Mouse (Mus musculus) embryonic facial prominence, embryonic 13.5 days (tissue): Measurements from ENCODE around the gene Smox. TPM values are rescaled to one million over a fixed set of nuclear protein-coding genes. Genes with fewer than 3 reads are reported as not detected.
A peak's percentile ranks its signal among the peaks of the same experiment; 100 is the strongest.

Experiments used
- ATAC-seq: fragments of 200-750 bp; cut with Nextera tagmentation; 2 replicates; pipeline ENCODE4 v1.8.0; 2017; ENCODE audit warnings: low read depth; ENCODE audit not compliant: insufficient number of reproducible peaks, insufficient read depth, low FRiP score, low TSS enrichment
- H3K27ac ChIP-seq: fragments of 300-500 bp; sonication (generic); 2 replicates; pipeline ENCODE4 v1.5.1; 2015; ENCODE audit warnings: moderate library complexity, mild to moderate bottlenecking, inconsistent platforms
- H3K27me3 ChIP-seq: fragments of 300-500 bp; sonication (generic); 2 replicates; pipeline ENCODE4 v1.6.1; 2015; ENCODE audit warnings: mild to moderate bottlenecking, inconsistent platforms
- H3K36me3 ChIP-seq: fragments of 300-500 bp; sonication (generic); 2 replicates; pipeline ENCODE4 v1.6.1; 2015; ENCODE audit warnings: mild to moderate bottlenecking, inconsistent platforms
- H3K4me1 ChIP-seq: fragments of 300-500 bp; sonication (generic); 2 replicates; pipeline ENCODE4 v1.6.1; 2015; ENCODE audit warnings: inconsistent platforms
- H3K4me2 ChIP-seq: fragments of 300-500 bp; sonication (generic); 2 replicates; pipeline ENCODE4 v1.6.1; 2015; ENCODE audit warnings: moderate library complexity, mild to moderate bottlenecking, inconsistent platforms
- H3K4me3 ChIP-seq: fragments of 300-500 bp; sonication (generic); 2 replicates; pipeline ENCODE4 v1.5.1; 2015; ENCODE audit warnings: mild to moderate bottlenecking, inconsistent platforms
- H3K9ac ChIP-seq: fragments of 300-500 bp; sonication (generic); 2 replicates; pipeline ENCODE4 v1.6.1; 2015; ENCODE audit warnings: mild to moderate bottlenecking, inconsistent platforms
- H3K9me3 ChIP-seq: fragments of 300-500 bp; sonication (generic); 2 replicates; pipeline ENCODE4 v1.6.1; 2016; ENCODE audit warnings: inconsistent platforms
- WGBS: fragments of 180-500 bp; shearing (Covaris S2); methylation state at CpG from one replicate; pipeline ENCODE4 v1.1.7; 2015; ENCODE audit warnings: mixed read lengths; 5-methylcytosine and 5-hydroxymethylcytosine counted together
- polyA plus RNA-seq: library from polyadenylated mRNA; unstranded; fragments of >200 nt; fragmentation: Nextera tagmentation; extraction: Ambion mirVana; gene quantifications from 2 replicates; pipeline ENCODE4 v1.2.1, GENCODE M21; 2015

Smox gene
- polyA plus RNA-seq, 1 experiment from 2014 or later, result 57.2 TPM

DNA sequence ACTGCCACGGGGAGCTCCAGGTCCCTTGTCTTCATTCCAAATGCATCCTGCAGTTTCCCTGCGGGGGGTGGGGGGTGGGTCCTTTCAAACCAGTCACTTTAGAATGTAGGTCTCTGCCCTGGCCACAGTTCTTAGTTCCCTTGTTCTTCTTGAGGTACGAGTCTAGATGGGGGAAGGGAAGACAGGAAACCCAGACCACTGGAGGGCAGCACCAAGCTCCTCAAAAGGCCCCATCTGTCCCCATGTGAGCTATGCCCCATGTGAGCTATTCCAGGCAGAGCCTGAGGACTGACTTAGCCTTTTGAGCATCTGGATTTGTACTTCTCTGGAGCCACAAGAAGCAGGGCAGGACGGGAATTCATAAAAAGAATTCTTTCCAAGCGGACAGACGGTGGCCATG lies 51.2 kb downstream of the Smox start:
- Histone ChIP-seq H3K36me3 (no peaks in the 10 kb centered on the region), H3K9ac (no peak overlapping the region), H3K4me2 (no peak overlapping the region), H3K4me3 (no peak overlapping the region), H3K27ac (no peak overlapping the region), H3K4me1 (peaks cover 18% of the 10 kb centered on the region), H3K27me3 (peaks cover 31% of the 10 kb centered on the region), H3K9me3 (no peaks in the 10 kb centered on the region)
- ATAC-seq, result no peak
- 19% methylated on average over 6 of the region's 6 CpGs for WGBS

GRCm38 (mm10) chr2:131545386-131546307 lies 54.4 kb downstream of the Smox start:
- peak overlapping the region; percentile 64 for H3K9ac ChIP-seq
- no peaks in the 10 kb centered on the region for H3K9me3 ChIP-seq
- no peaks in the 10 kb centered on the region for H3K36me3 ChIP-seq
- peak overlapping the region; percentile 84 for H3K4me2 ChIP-seq
- peak overlapping the region; percentile 50 for H3K4me3 ChIP-seq
- peaks cover 18% of the 10 kb centered on the region for H3K4me1 ChIP-seq
- peaks cover 59% of the 10 kb centered on the region for H3K27me3 ChIP-seq
- no peak overlapping the region for H3K27ac ChIP-seq
- ATAC-seq, result no peak
- 2% methylated on average over 45 of the region's 45 CpGs for WGBS

- Histone ChIP-seq H3K4me3 (peak overlapping the region; percentile 50), H3K27me3 (peaks cover 66% of the 10 kb centered on the region), H3K4me2 (peak overlapping the region; percentile 84), H3K9ac (peak overlapping the region; percentile 64), H3K4me1 (peaks cover 18% of the 10 kb centered on the region), H3K36me3 (no peaks in the 10 kb centered on the region), H3K27ac (no peak overlapping the region), H3K9me3 (no peaks in the 10 kb centered on the region)
- under 1% methylated on average over 27 of the region's 27 CpGs for WGBS
- no peak for ATAC-seq
Measured at GRCm38 (mm10) chr2:131546308-131546700, 55.0 kb downstream of the Smox start.

- no peaks in the 10 kb centered on the region for H3K9me3 ChIP-seq
- ATAC-seq, result no peak
- H3K27me3 ChIP-seq, result peaks cover 71% of the 10 kb centered on the region
- peak overlapping the region; percentile 16; the same call in 1 of the 2 replicates for H3K9ac ChIP-seq
- H3K27ac ChIP-seq, result no peak overlapping the region; the same call in 1 of the 2 replicates
- H3K4me3 ChIP-seq, result peak overlapping the region; percentile 50
- WGBS, result 11% methylated on average over 19 of the region's 19 CpGs
- H3K36me3 ChIP-seq, result no peaks in the 10 kb centered on the region
- peak overlapping the region; percentile 84 for H3K4me2 ChIP-seq
- H3K4me1 ChIP-seq, result peaks cover 18% of the 10 kb centered on the region
Measured at GRCm38 (mm10) chr2:131546745-131547408, 55.6 kb downstream of the Smox start.

GRCm38 (mm10) chr2:131548330-131548729 lies 57.0 kb downstream of the Smox start:
- 58% methylated on average over 2 of the region's 2 CpGs for WGBS
- H3K36me3 ChIP-seq, result no peaks in the 10 kb centered on the region
- no peak overlapping the region for H3K4me3 ChIP-seq
- peaks cover 86% of the 10 kb centered on the region for H3K27me3 ChIP-seq
- no peak overlapping the region for H3K4me2 ChIP-seq
- no peak overlapping the region for H3K9ac ChIP-seq
- H3K9me3 ChIP-seq, result no peaks in the 10 kb centered on the region
- no peak for ATAC-seq
- peaks cover 18% of the 10 kb centered on the region for H3K4me1 ChIP-seq
- no peak overlapping the region for H3K27ac ChIP-seq

DNA sequence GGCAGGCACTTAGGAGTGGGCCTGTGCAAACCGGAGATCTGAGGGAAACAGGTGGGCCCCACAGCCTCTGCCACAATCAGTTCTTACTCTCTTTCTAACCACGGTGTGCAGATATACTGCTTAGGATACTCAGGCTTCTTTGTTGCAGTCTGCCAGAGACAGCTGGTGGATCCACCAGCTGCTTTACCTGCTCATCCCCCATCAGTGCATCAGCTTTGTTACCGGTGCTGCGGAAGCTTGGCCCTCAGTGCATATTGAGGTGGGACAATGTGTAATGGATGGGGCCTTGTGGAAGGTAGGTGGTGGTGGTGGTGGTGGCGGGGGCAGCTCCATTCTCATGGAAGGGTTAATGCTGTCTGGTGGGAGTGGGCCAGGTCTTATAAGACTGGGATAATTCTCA lies 57.8 kb downstream of the Smox start:
- ATAC-seq, result no peak
- peaks cover 89% of the 10 kb centered on the region for H3K27me3 ChIP-seq

DNA sequence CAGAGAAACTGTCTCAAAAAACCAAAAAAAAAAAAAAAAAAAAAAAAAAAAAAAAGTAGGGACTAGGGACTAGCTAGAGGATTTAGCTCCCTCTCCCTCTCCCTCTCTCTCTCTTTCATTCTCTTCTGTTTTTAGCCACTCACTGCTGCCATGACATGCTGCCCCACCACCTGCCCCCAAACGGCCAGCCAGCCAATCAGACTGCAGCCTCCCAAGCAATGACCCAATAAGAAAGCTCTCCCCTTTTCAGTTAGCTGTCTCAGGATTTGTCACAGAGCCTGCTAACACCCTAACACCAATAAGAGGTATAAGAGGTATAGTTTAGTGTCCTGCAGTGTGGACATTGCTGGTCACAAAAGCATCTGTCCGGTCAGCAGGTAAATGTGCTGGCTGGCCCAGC lies 59.2 kb downstream of the Smox start:
- no peak overlapping the region for H3K9ac ChIP-seq
- H3K36me3 ChIP-seq, result no peaks in the 10 kb centered on the region
- WGBS, result 64% methylated on average over 2 of the region's 2 CpGs
- no peak overlapping the region for H3K27ac ChIP-seq
- peaks cover 95% of the 10 kb centered on the region for H3K27me3 ChIP-seq
- no peak overlapping the region for H3K4me3 ChIP-seq
- ATAC-seq, result no peak
- no peak overlapping the region for H3K4me2 ChIP-seq
- no peaks in the 10 kb centered on the region for H3K9me3 ChIP-seq
- peaks cover 17% of the 10 kb centered on the region for H3K4me1 ChIP-seq

More for the DNA sequence above, 57.8 kb downstream of the Smox start:
- Histone ChIP-seq H3K4me2 (no peak overlapping the region), H3K4me1 (peaks cover 18% of the 10 kb centered on the region), H3K9ac (no peak overlapping the region), H3K9me3 (no peaks in the 10 kb centered on the region), H3K4me3 (no peak overlapping the region), H3K36me3 (no peaks in the 10 kb centered on the region), H3K27ac (no peak overlapping the region)
- 89% methylated on average over 5 of the region's 5 CpGs for WGBS

- ATAC-seq, result no peak
- Histone ChIP-seq H3K27ac (no peak overlapping the region), H3K4me3 (no peak overlapping the region), H3K4me1 (peaks cover 13% of the 10 kb centered on the region), H3K36me3 (no peaks in the 10 kb centered on the region), H3K27me3 (peaks cover 94% of the 10 kb centered on the region), H3K9ac (no peak overlapping the region), H3K9me3 (no peaks in the 10 kb centered on the region), H3K4me2 (no peak overlapping the region)
- WGBS, result 68% methylated on average over 2 of the region's 2 CpGs
Measured at GRCm38 (mm10) chr2:131550906-131551305, 59.6 kb downstream of the Smox start.

DNA sequence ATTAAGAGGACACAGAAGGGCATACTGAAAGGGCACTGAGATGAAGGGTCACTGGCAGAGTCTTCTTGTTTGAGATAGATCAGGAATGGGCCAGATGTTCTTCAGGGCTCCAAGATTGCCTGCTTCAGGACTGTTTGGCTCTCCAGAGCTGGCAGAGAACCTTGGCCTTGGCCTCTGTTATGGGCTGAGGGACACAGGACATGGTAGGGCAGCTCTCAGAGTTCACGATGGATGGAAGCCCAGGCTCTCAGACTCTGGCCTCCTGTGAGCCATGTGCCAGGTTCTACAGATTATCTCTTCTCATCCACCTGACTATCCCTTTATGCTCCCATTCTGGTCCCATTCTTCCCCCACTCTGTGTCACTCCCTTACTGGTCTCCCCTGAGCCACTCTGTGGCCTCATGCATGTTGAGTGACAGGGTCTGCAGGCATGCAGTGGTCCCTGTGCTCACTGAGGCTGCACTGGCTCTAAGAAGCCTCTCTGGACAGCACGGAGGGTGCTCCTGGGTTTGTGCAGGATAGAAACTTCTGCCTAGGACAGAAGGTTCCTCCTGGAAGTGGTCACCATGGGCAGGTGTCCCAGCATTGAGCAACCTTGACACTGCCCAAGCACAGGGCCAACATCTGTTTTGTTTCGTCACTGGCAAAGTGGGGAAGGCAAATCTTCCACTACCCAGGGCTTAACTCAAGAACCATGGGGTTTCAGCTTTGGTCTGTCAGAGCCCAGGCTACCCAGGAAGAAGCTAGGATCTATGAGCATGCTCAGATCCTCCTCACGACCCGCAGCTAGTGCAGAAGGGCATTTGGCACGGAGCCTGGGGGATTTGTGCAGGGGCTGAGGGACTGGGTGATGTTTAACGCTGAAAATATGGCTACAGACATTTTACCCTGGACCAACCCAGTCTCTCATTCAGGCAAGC lies 60.7 kb downstream of the Smox start:
- Histone ChIP-seq H3K27ac (no peak overlapping the region), H3K4me1 (peaks cover 2% of the 10 kb centered on the region; the same call in 1 of the 2 replicates), H3K9me3 (no peaks in the 10 kb centered on the region), H3K4me2 (no peak overlapping the region), H3K9ac (no peak overlapping the region), H3K27me3 (peaks cover 94% of the 10 kb centered on the region), H3K36me3 (no peaks in the 10 kb centered on the region), H3K4me3 (no peak overlapping the region)
- WGBS, result 65% methylated on average over 7 of the region's 7 CpGs
- ATAC-seq, result no peak

- Histone ChIP-seq H3K27ac (no peak overlapping the region), H3K36me3 (no peaks in the 10 kb centered on the region), H3K4me3 (no peak overlapping the region), H3K9me3 (no peaks in the 10 kb centered on the region), H3K4me2 (no peak overlapping the region), H3K4me1 (no peaks in the 10 kb centered on the region), H3K9ac (no peak overlapping the region), H3K27me3 (peaks cover 94% of the 10 kb centered on the region)
- no peak for ATAC-seq
- WGBS, result 31% methylated on average over 9 of the region's 9 CpGs
Measured at GRCm38 (mm10) chr2:131552736-131553400, 61.6 kb downstream of the Smox start.

DNA sequence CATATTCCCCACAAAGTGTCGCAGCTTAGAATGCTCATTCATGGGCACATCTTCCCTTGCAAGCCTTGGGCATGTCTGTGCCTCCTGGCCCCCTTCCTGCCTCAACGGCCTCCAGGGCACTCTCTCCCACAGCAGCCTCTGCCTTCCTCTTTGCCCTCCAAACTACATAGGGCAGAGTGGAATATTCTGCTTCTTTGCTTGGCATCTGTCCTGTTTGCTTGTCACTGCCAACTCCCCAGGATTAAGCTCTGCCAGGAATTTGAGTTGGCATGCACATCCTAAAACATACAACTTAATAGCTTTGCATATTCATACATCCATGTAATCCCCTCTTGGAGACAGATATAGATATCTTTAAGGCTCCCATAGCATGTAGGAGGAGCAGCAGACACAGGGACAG lies 66.6 kb downstream of the Smox start:
- H3K27me3 ChIP-seq, result peaks cover 97% of the 10 kb centered on the region
- no peaks in the 10 kb centered on the region for H3K36me3 ChIP-seq
- no peak overlapping the region for H3K4me2 ChIP-seq
- H3K4me1 ChIP-seq, result peaks cover 18% of the 10 kb centered on the region
- H3K9me3 ChIP-seq, result no peaks in the 10 kb centered on the region
- WGBS, result 75% methylated on average over 2 of the region's 2 CpGs
- H3K4me3 ChIP-seq, result no peak overlapping the region
- H3K27ac ChIP-seq, result no peak overlapping the region
- no peak for ATAC-seq
- H3K9ac ChIP-seq, result no peak overlapping the region
